Mouse (Mus musculus): Measurements from ENCODE around the gene Hoxb4. TPM values are rescaled to one million over a fixed set of nuclear protein-coding genes. Genes with fewer than 3 reads are reported as not detected.

The Hoxb4 gene
- total and polyA plus RNA-seq, 3 experiments = 2.7 to 5.5 (median 3.3) TPM

- Histone ChIP-seq H3K9ac (ENCODE audit: insufficient read depth, low read depth) (no peak overlapping the region), H3K36me3 (replicated peaks in 1 of 2; ENCODE audit: control insufficient read depth in 1 of 2, insufficient read depth in 1 of 2, low read length in 1 of 2) (peaks cover 0 to 10% of the 10 kb centered on the region in 2 experiments), H3K4me1 (ENCODE audit: control insufficient read depth in 1 of 2, insufficient read depth in 2 of 2) (peaks cover 3 to 21% of the 10 kb centered on the region in 2 experiments; a peak in 2 of 4 replicates), H3K79me2 (replicated peaks; ENCODE audit: control insufficient read depth, extremely low read depth, insufficient read depth, poor library complexity, severe bottlenecking) (no peaks in the 10 kb centered on the region), H3K27ac (ENCODE audit: insufficient read depth, low read depth) (no peak overlapping the region), H3K9me3 (replicated peaks; ENCODE audit: low read length) (peaks cover 8% of the 10 kb centered on the region), H3K4me2 (ENCODE audit: insufficient read depth, low read depth, poor library complexity, severe bottlenecking) (no peak overlapping the region), H3K27me3 (replicated peaks) (peaks cover 13% of the 10 kb centered on the region), H3K4me3 (replicated peaks in 1 of 3; ENCODE audit: low read depth in 2 of 3, low read length in 2 of 3, poor library complexity in 1 of 3) (no peak overlapping the region)
- dilution Hi-C loops (cut with MboI; ENCODE audit: extremely low pct_ligation_motif_present, extremely low pct_unique_long_range_greater_than_20kb, low sequenced_read_pairs) (no loop called here), in situ Hi-C loops (cut with MboI; ENCODE audit: low pct_ligation_motif_present, low pct_unique_long_range_greater_than_20kb, low sequenced_read_pairs) (no loop called here)
- DNase-seq (ENCODE audit: extremely low read depth) = no peak
- TF ChIP-seq TCF12 (IDR thresholded peaks at IDR 0.05; ENCODE audit: low read depth, low read length) = no peak
- TF ChIP-seq POLR2A (IDR thresholded peaks at IDR 0.05; ENCODE audit: low read depth, low read length) = no peak
- no peak for TF ChIP-seq RAD21 (IDR thresholded peaks at IDR 0.05; ENCODE audit: low read depth, low read length)
- no peak for TF ChIP-seq JUN (IDR thresholded peaks at IDR 0.05; ENCODE audit: insufficient read depth, low read depth, low read length)
These were observed 28.1 kb downstream of the Hoxb4 start for GRCm38 (mm10) chr11:96345893-96346806.

GRCm38 (mm10) chr11:96346916-96347520 lies 29.0 kb downstream of the Hoxb4 start:
- dilution Hi-C loops (cut with MboI; ENCODE audit: extremely low pct_ligation_motif_present, extremely low pct_unique_long_range_greater_than_20kb, low sequenced_read_pairs) = no loop called here
- H3K36me3 ChIP-seq (replicated peaks in 1 of 2; ENCODE audit: control insufficient read depth in 1 of 2, insufficient read depth in 1 of 2, low read length in 1 of 2) = peaks cover 0 to 10% of the 10 kb centered on the region in 2 experiments
- H3K4me1 ChIP-seq (ENCODE audit: control insufficient read depth in 1 of 2, insufficient read depth in 2 of 2) = peaks cover 3 to 21% of the 10 kb centered on the region in 2 experiments; a peak in 2 of 4 replicates
- no peak overlapping the region for H3K4me3 ChIP-seq (replicated peaks in 1 of 3; ENCODE audit: low read depth in 2 of 3, low read length in 2 of 3, poor library complexity in 1 of 3)
- in situ Hi-C loops (cut with MboI; ENCODE audit: low pct_ligation_motif_present, low pct_unique_long_range_greater_than_20kb, low sequenced_read_pairs) = no loop called here
- no peak overlapping the region for H3K4me2 ChIP-seq (ENCODE audit: insufficient read depth, low read depth, poor library complexity, severe bottlenecking)
- peaks cover 12% of the 10 kb centered on the region for H3K27me3 ChIP-seq (replicated peaks)
- no peak overlapping the region for H3K27ac ChIP-seq (ENCODE audit: insufficient read depth, low read depth)
- no peaks in the 10 kb centered on the region for H3K79me2 ChIP-seq (replicated peaks; ENCODE audit: control insufficient read depth, extremely low read depth, insufficient read depth, poor library complexity, severe bottlenecking)
- no peak overlapping the region for H3K9ac ChIP-seq (ENCODE audit: insufficient read depth, low read depth)
- TF ChIP-seq IRF4 (IDR thresholded peaks at IDR 0.05; ENCODE audit: low read depth, low read length) (no peak), EP300 (IDR thresholded peaks at IDR 0.05; ENCODE audit: low read length) (no peak), JUN (IDR thresholded peaks at IDR 0.05; ENCODE audit: insufficient read depth, low read depth, low read length) (no peak), POLR2AphosphoS2 (IDR thresholded peaks at IDR 0.05; ENCODE audit: low read depth, low read length) (no peak), PAX5 (IDR thresholded peaks at IDR 0.05; ENCODE audit: low read length) (no peak), ELF1 (IDR thresholded peaks at IDR 0.05; ENCODE audit: low read depth, low read length) (no peak), CTCF (conservative IDR thresholded peaks at IDR 0.05 in 1 of 2, IDR thresholded peaks at IDR 0.05 in 1 of 2; ENCODE audit: low read depth in 2 of 2, low read length in 2 of 2) (no peak), ETS1 (conservative IDR thresholded peaks at IDR 0.05; ENCODE audit: low read depth, low read length) (no peak), MAX (IDR thresholded peaks at IDR 0.05; ENCODE audit: low read length) (no peak), USF1 (IDR thresholded peaks at IDR 0.05; ENCODE audit: low read depth, low read length) (no peak)
- peaks cover 8% of the 10 kb centered on the region for H3K9me3 ChIP-seq (replicated peaks; ENCODE audit: low read length)
- no peak for DNase-seq (ENCODE audit: extremely low read depth)
